Mouse (Mus musculus) limb, embryonic 14.5 days (tissue): ENCODE results near the gene Cisd1. TPM values are rescaled to one million over a fixed set of nuclear protein-coding genes. Genes with fewer than 3 reads are reported as not detected.

Source experiments
- ATAC-seq: fragments of 200-750 bp; cut with Nextera tagmentation; 2 replicates; pipeline ENCODE4 v1.8.0; 2017; ENCODE audit warnings: low read depth, moderate number of reproducible peaks, moderate TSS enrichment; ENCODE audit not compliant: low FRiP score
- DNase-seq: peaks from one replicate; pipeline ENCODE4 v3.0.0-alpha.2; 2015; ENCODE audit warnings: low spot score
- H3K27ac ChIP-seq: fragments of 300-500 bp; sonication (generic); replicated peaks from 2 replicates; pipeline ENCODE4 v1.5.1; 2014; ENCODE audit warnings: low read depth, mild to moderate bottlenecking, low read length, moderate library complexity, mixed read lengths
- H3K27me3 ChIP-seq: fragments of 300-500 bp; sonication (generic); 2 replicates; pipeline ENCODE4 v1.6.1; 2014; ENCODE audit warnings: low read length, mixed read lengths; ENCODE audit not compliant: control insufficient read depth, insufficient read depth
- H3K36me3 ChIP-seq: fragments of 300-500 bp; sonication (generic); 2 replicates; pipeline ENCODE4 v1.6.1; 2014; ENCODE audit warnings: mild to moderate bottlenecking, low read length, moderate library complexity, mixed read lengths; ENCODE audit not compliant: control insufficient read depth, insufficient read depth
- H3K4me1 ChIP-seq: fragments of 300-500 bp; sonication (generic); 2 replicates; pipeline ENCODE4 v1.6.1; 2014; ENCODE audit warnings: antibody characterized with exemption, low read length, mixed read lengths; ENCODE audit not compliant: control insufficient read depth, insufficient read depth
- H3K4me2 ChIP-seq: fragments of 300-500 bp; sonication (generic); replicated peaks from 2 replicates; pipeline ENCODE4 v1.6.1; 2014; ENCODE audit warnings: low read depth, mild to moderate bottlenecking, low read length, moderate library complexity; ENCODE audit not compliant: severe bottlenecking
- H3K4me3 ChIP-seq: fragments of 300-500 bp; sonication (generic); replicated peaks from 2 replicates; pipeline ENCODE4 v1.5.1; 2014; ENCODE audit warnings: low read length
- H3K9ac ChIP-seq: fragments of 300-500 bp; sonication (generic); 2 replicates; pipeline ENCODE4 v1.6.1; 2014; ENCODE audit warnings: mild to moderate bottlenecking, low read depth, low read length, moderate library complexity; ENCODE audit not compliant: severe bottlenecking
- H3K9me3 ChIP-seq: fragments of 300-500 bp; sonication (generic); 2 replicates; pipeline ENCODE4 v1.6.1; 2016; ENCODE audit warnings: low read length; ENCODE audit not compliant: control insufficient read depth
- POLR2A ChIP-seq: fragments of 200-500 bp; IDR thresholded peaks from 2 replicates; pipeline ENCODE4 v1.8.0; 2012; ENCODE audit warnings: inconsistent platforms, mild to moderate bottlenecking, moderate library complexity, borderline replicate concordance; ENCODE audit not compliant: insufficient read depth, insufficient read length; ENCODE audit errors: extremely low read depth
- WGBS: fragments of 180-500 bp; shearing (Covaris S2); extraction: QIAGEN DNeasy Blood & Tissue Kit; methylation state at CpG from one replicate; pipeline ENCODE4 v1.1.7; 2014; 5-methylcytosine and 5-hydroxymethylcytosine counted together
- polyA plus RNA-seq, 2 experiments: library from polyadenylated mRNA; depleted of rRNA in 1 of 2; stranded (reverse) in 1 of 2; unstranded in 1 of 2; fragments of >200 nt; fragmentation: Nextera tagmentation in 1 of 2; extraction: Ambion mirVana in 1 of 2; gene quantifications; 2 replicates each; pipeline versions ENCODE4 v1.2.1 to v1.2.3; 2012 to 2014

Gene Cisd1
- polyA plus RNA-seq, 2 experiments: 35.7 to 80.0 TPM

- DNase-seq (no peak), ATAC-seq (no peak)
- Histone ChIP-seq H3K4me2 (no peak overlapping the region), H3K9ac (no peak overlapping the region), H3K36me3 (no peaks in the 10 kb centered on the region), H3K27me3 (no peaks in the 10 kb centered on the region), H3K27ac (no peak overlapping the region), H3K4me3 (no peak overlapping the region), H3K9me3 (no peaks in the 10 kb centered on the region), H3K4me1 (0 out of 2 replicates have a peak, but pooled peaks cover 3% of the 10 kb centered on the region)
- TF ChIP-seq POLR2A: no peak
- WGBS: 57% methylated on average over 4 of the region's 4 CpGs
These were observed 51.5 kb downstream of the Cisd1 start for GRCm38 (mm10) chr10:71293245-71293644.

DNA sequence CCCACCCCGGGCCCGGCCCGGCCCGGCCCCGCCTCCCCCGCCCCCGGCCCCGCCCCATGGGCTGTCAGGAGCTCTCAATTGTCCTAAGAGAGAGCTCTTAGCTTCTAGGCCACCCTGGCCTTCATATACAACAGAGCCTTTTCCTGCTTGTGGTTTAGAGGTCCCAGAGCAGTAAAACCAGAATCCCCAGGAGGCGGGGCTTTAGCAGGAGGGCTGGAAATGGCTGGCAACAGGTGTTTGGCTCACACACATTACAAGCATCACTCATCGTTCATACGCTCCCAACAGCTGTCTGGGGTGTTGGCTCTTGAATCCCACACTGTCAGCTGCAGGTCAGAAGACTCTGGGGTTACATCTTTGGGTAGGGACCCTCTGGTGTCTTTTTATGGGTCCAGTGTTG is 52.5 kb downstream of the Cisd1 start:
- no peaks in the 10 kb centered on the region for H3K36me3 ChIP-seq
- no peaks in the 10 kb centered on the region for H3K27me3 ChIP-seq
- ATAC-seq (peak; percentile 86), DNase-seq (peak; percentile 80)
- TF ChIP-seq POLR2A: no peak
- 0 out of 2 replicates have a peak, but pooled peaks cover 3% of the 10 kb centered on the region for H3K4me1 ChIP-seq
- no peaks in the 10 kb centered on the region for H3K9me3 ChIP-seq
- H3K4me3 ChIP-seq: no peak overlapping the region
- peak overlapping the region; percentile 19 for H3K4me2 ChIP-seq
- no peak overlapping the region for H3K9ac ChIP-seq
- H3K27ac ChIP-seq: no peak overlapping the region
- 3% methylated on average over 10 of the region's 11 CpGs for WGBS

GRCm38 (mm10) chr10:71291801-71292200 is 53.0 kb downstream of the Cisd1 start:
- H3K36me3 ChIP-seq: no peaks in the 10 kb centered on the region
- 13% methylated on average over 4 of the region's 4 CpGs for WGBS
- no peak overlapping the region for H3K27ac ChIP-seq
- TF ChIP-seq POLR2A: no peak
- H3K9me3 ChIP-seq: no peaks in the 10 kb centered on the region
- H3K4me3 ChIP-seq: no peak overlapping the region
- no peak for DNase-seq
- H3K4me1 ChIP-seq: 0 out of 2 replicates have a peak, but pooled peaks cover 3% of the 10 kb centered on the region
- peak overlapping the region; percentile 19 for H3K4me2 ChIP-seq
- no peak overlapping the region for H3K9ac ChIP-seq
- no peaks in the 10 kb centered on the region for H3K27me3 ChIP-seq
- 0 out of 2 replicates have a peak, but pooled peaks have one; percentile 17 for ATAC-seq

DNA sequence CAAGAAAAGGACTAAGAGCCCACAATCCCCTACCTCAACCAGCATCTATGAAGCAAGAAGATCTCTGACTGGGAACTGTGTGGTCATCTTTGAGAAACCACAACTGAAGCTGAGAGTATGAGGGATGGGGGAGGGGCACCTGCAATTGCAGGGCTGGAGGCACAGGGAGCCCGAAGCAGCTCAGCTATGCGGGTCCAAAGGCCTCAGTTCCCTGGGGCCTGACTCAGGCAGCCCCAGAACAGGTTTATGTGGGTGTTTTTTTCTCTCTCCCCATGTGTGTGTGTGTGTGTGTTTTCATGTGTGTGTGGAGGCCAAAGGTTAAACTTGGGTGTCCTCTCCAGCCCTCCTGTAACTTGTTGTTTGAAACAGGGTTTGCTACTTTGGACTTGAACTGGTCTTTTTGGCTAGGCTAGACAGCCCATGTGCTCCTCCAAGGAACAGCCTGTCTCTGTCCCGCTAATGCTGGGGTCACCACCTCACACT is 53.5 kb downstream of the Cisd1 start:
- no peak overlapping the region for H3K4me2 ChIP-seq
- no peak for DNase-seq
- no peaks in the 10 kb centered on the region for H3K27me3 ChIP-seq
- 18% methylated on average over 3 of the region's 3 CpGs for WGBS
- no peak for TF ChIP-seq POLR2A
- no peak overlapping the region for H3K27ac ChIP-seq
- ATAC-seq: no peak
- H3K4me3 ChIP-seq: no peak overlapping the region
- 0 out of 2 replicates have a peak, but pooled peaks cover 3% of the 10 kb centered on the region for H3K4me1 ChIP-seq
- no peak overlapping the region for H3K9ac ChIP-seq
- no peaks in the 10 kb centered on the region for H3K9me3 ChIP-seq
- no peaks in the 10 kb centered on the region for H3K36me3 ChIP-seq

DNA sequence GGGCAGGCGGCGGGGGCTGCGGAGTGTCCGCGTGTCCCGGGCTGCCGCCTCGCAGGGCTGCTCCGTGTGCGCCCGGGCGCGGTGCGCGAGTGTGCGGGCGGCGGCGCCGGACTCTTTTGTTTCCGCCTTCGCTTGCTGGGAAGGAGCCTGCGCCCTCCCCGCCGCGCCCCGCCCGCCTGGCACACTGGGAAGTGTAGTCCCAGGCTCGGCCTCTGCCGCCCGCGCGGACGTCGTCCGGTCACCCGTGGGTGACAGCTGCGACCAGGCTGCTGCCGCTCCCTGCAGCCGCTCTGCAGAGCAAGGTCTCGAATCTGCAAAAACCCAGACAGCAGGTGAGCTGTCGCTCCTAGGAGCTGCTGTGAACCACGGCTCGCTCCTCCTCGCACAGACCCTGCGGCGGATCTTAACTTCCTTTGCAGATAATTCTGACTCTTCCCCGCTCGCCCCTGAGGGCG is 59.6 kb downstream of the Cisd1 start, which contains the start of gene Ube2d1:
Ube2d1 (minus strand) TSS at position 137 of the 455 bp plus-strand sequence.
- WGBS: 0% methylated on average over 38 of the region's 50 CpGs
- DNase-seq: peak; percentile 79
- peak; percentile 93 for ATAC-seq
- peak within 1 kb of the TSS; percentile 70 for H3K4me2 ChIP-seq
- no peaks in the 10 kb centered on the region for H3K27me3 ChIP-seq
- no peaks in the 10 kb centered on the region for H3K9me3 ChIP-seq
- H3K4me1 ChIP-seq: peaks cover 14% of the 10 kb centered on the region
- H3K27ac ChIP-seq: peak within 1 kb of the TSS; percentile 48; the same call in 1 of the 2 replicates
- H3K36me3 ChIP-seq: 0 out of 2 replicates have a peak, but pooled peaks cover 3% of the 10 kb centered on the region
- H3K4me3 ChIP-seq: peak within 1 kb of the TSS; percentile 79
- peak within 1 kb of the TSS; percentile 94 for H3K9ac ChIP-seq
- TF ChIP-seq POLR2A: peak; percentile 84; the same call in 1 of the 2 replicates
